Mouse (Mus musculus): ENCODE results near the gene Itprip.

- TF ChIP-seq GATA1 (IDR thresholded peaks at IDR 0.05; ENCODE audit: low read length) = no peak
- no peak for TF ChIP-seq TAL1 (IDR thresholded peaks at IDR 0.05; ENCODE audit: low read length)
These were observed 8.9 kb downstream of the Itprip start for GRCm38 (mm10) chr19:47910117-47910618.
